Mouse (Mus musculus): ENCODE data around the gene Fam234a. TPM values are rescaled to one million over a fixed set of nuclear protein-coding genes. Genes with fewer than 3 reads are reported as not detected.

The Fam234a gene
- polyA plus RNA-seq, 1 experiment from 2014 or later: 48.1 TPM

DNA sequence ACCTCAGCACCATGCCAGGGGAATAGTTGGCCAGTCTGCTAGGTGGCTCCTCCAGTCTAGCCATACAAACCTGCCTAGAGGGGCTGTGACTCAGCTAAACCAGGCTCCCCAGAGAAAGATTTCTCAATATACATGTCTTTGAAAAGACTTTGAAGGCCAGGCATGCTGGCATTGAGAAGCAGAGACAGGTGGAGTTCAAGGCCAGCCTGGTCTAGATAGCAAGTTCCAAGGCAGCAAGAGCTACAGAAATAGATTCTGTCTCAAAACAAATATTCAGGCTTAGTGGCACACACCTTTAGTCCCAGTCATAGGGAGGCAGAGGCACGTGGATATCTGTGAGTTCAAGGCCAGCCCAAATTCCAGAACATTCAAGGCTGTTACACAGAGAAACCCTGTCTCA lies 37.6 kb downstream of the Fam234a start:
- Histone ChIP-seq H3K27me3 (ENCODE audit: control insufficient read depth, insufficient read depth, low read length) (peaks cover 35% of the 10 kb centered on the region), H3K4me2 (ENCODE audit: low read length) (no peak overlapping the region), H3K36me3 (ENCODE audit: control insufficient read depth, insufficient read depth, low read length) (no peaks in the 10 kb centered on the region), H3K9ac (ENCODE audit: low read length) (no peak overlapping the region), H3K4me3 (ENCODE audit: control insufficient read depth in 1 of 2, insufficient read depth in 1 of 2, low read depth in 1 of 2, low read length in 2 of 2) (no peak overlapping the region), H3K9me3 (ENCODE audit: control insufficient read depth, low read length) (no peaks in the 10 kb centered on the region), H3K27ac (replicated peaks in 1 of 2; ENCODE audit: control insufficient read depth in 1 of 2, insufficient read depth in 1 of 2, low read depth in 2 of 2, low read length in 2 of 2) (no peak overlapping the region), H3K4me1 (ENCODE audit: control insufficient read depth in 2 of 2, insufficient read depth in 2 of 2, low read length in 2 of 2) (peaks cover 0 to 8% of the 10 kb centered on the region in 2 experiments; a peak in 2 of 4 replicates)
- WGBS: 39% methylated on average over 1 of the region's 1 CpGs
- no peak for ATAC-seq (ENCODE audit: insufficient number of reproducible peaks, insufficient read depth, low FRiP score, low read depth)

DNA sequence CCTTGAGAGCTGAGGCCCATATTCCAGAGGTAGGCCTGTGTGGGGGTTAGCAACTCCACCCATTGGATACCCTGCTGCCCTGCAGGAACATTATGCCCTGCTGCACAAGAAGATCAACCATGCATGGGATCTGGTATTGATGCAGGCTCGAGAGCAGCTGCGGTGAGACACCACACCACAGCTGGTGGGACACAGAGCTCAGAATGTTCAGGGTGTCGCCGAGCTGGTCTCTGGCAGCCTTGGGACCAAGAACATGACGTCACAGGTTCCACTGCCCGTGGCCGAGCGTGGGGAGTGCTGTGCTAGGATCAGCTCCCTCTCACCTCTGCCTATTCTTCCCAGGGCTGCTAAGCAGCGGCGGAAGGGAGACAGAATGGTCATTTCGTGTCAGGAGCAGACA lies 39.3 kb downstream of the Fam234a start:
- no peak overlapping the region for H3K4me2 ChIP-seq (ENCODE audit: low read length)
- peaks cover 0 to 10% of the 10 kb centered on the region in 2 experiments; a peak in 2 of 4 replicates for H3K4me1 ChIP-seq (ENCODE audit: control insufficient read depth in 2 of 2, insufficient read depth in 2 of 2, low read length in 2 of 2)
- ATAC-seq (ENCODE audit: insufficient number of reproducible peaks, insufficient read depth, low FRiP score, low read depth): no peak
- 33% methylated on average over 11 of the region's 11 CpGs for WGBS
- H3K9ac ChIP-seq (ENCODE audit: low read length): no peak overlapping the region
- H3K4me3 ChIP-seq (ENCODE audit: control insufficient read depth in 1 of 2, insufficient read depth in 1 of 2, low read depth in 1 of 2, low read length in 2 of 2): no peak overlapping the region
- H3K9me3 ChIP-seq (ENCODE audit: control insufficient read depth, low read length): no peaks in the 10 kb centered on the region
- H3K36me3 ChIP-seq (ENCODE audit: control insufficient read depth, insufficient read depth, low read length): no peaks in the 10 kb centered on the region
- H3K27me3 ChIP-seq (ENCODE audit: control insufficient read depth, insufficient read depth, low read length): peaks cover 48% of the 10 kb centered on the region
- H3K27ac ChIP-seq (replicated peaks in 1 of 2; ENCODE audit: control insufficient read depth in 1 of 2, insufficient read depth in 1 of 2, low read depth in 2 of 2, low read length in 2 of 2): no peak overlapping the region

DNA sequence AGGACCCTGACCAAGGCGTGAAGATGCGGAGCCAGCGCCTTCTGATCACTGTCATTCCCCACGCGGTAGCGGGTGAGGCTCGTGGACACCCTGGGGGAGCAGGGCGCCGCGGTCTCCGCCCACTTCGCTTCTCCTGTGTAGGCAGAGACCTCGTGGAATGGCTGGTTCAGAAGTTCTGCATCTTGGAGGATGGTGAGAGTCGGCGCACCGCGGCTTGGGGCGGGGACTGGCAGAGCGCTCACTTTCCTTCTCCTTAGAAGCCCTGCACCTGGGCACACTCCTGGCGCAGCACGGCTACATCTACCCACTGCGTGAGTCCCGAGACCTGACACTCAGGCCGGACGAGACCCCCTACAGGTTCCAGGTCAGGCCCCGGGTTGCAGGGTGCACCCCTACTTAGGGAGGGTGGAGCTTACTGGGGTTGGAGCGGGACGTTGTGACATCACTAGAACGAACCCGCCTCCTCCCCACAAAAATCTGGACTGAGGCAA lies 40.7 kb downstream of the Fam234a start:
- H3K9me3 ChIP-seq (ENCODE audit: control insufficient read depth, low read length): no peaks in the 10 kb centered on the region
- peaks cover 56% of the 10 kb centered on the region for H3K27me3 ChIP-seq (ENCODE audit: control insufficient read depth, insufficient read depth, low read length)
- peak overlapping the region; percentile 97 for H3K4me2 ChIP-seq (ENCODE audit: low read length)
- no peak for ATAC-seq (ENCODE audit: insufficient number of reproducible peaks, insufficient read depth, low FRiP score, low read depth)
- H3K4me1 ChIP-seq (ENCODE audit: control insufficient read depth in 2 of 2, insufficient read depth in 2 of 2, low read length in 2 of 2): peaks cover 0 to 10% of the 10 kb centered on the region in 2 experiments; a peak in 2 of 4 replicates
- no peaks in the 10 kb centered on the region for H3K36me3 ChIP-seq (ENCODE audit: control insufficient read depth, insufficient read depth, low read length)
- 1% methylated on average over 29 of the region's 30 CpGs for WGBS
- peak overlapping the region; percentile 53 to 59 for H3K4me3 ChIP-seq (ENCODE audit: control insufficient read depth in 1 of 2, insufficient read depth in 1 of 2, low read depth in 1 of 2, low read length in 2 of 2)
- H3K9ac ChIP-seq (ENCODE audit: low read length): peak overlapping the region; percentile 57
- H3K27ac ChIP-seq (replicated peaks in 1 of 2; ENCODE audit: control insufficient read depth in 1 of 2, insufficient read depth in 1 of 2, low read depth in 2 of 2, low read length in 2 of 2): no peak overlapping the region

DNA sequence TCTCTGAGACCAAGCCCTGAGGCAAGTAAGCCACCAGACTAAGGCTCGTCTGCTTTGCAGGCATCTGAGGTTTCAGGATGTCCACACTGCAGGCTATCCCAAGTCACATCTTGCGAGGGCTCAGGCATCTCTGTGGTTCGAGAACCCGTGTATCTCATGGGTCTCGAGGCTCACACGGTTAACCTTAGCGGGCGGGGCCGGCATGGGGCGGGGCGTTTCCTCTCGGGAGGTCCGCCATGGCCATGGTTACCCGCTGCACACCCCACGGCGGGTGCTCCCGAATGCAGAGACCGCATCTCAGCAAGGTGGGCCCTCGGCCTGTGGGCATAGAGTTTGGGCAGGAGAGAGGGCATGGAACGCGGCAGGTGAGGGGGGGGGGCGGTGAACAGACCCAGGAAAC lies 41.3 kb downstream of the Fam234a start, which contains the start of gene Rgs11:
Rgs11 (plus strand) TSS at position 215 of the 400 bp plus-strand sequence.
- Histone ChIP-seq H3K4me2 (ENCODE audit: low read length) (peak within 1 kb of the TSS; percentile 97), H3K9me3 (ENCODE audit: control insufficient read depth, low read length) (no peaks in the 10 kb centered on the region), H3K9ac (ENCODE audit: low read length) (peak within 1 kb of the TSS; percentile 57), H3K27me3 (ENCODE audit: control insufficient read depth, insufficient read depth, low read length) (peaks cover 56% of the 10 kb centered on the region), H3K36me3 (ENCODE audit: control insufficient read depth, insufficient read depth, low read length) (peaks cover 3% of the 10 kb centered on the region; the same call in 1 of the 2 replicates), H3K27ac (replicated peaks in 1 of 2; ENCODE audit: control insufficient read depth in 1 of 2, insufficient read depth in 1 of 2, low read depth in 2 of 2, low read length in 2 of 2) (no peak within 1 kb of the TSS), H3K4me1 (ENCODE audit: control insufficient read depth in 2 of 2, insufficient read depth in 2 of 2, low read length in 2 of 2) (peaks cover 0 to 10% of the 10 kb centered on the region in 2 experiments; a peak in 2 of 4 replicates), H3K4me3 (ENCODE audit: control insufficient read depth in 1 of 2, insufficient read depth in 1 of 2, low read depth in 1 of 2, low read length in 2 of 2) (peak within 1 kb of the TSS; percentile 53 to 59)
- ATAC-seq (ENCODE audit: insufficient number of reproducible peaks, insufficient read depth, low FRiP score, low read depth): no peak
- WGBS: 2% methylated on average over 22 of the region's 22 CpGs

DNA sequence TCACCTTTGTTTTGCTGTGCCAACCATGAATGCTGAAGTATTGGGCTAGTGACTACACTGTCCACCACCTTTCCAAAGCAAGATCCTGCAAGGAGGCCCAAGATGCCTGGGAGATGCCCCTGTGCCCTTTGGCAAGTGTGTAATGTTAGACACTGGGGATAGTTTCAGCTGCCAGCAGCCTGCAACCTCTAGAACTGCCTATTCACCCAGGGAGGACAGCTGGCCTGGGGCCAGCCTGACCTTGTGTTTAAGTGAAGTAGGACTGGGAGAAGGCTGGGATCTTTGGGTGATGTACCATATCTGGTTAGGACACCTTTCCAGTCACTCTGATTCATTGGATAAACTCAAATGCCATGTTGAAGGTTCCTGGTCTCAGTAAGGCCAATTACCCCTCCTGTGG lies 42.0 kb downstream of the Fam234a start:
- no peak overlapping the region for H3K4me3 ChIP-seq (ENCODE audit: control insufficient read depth in 1 of 2, insufficient read depth in 1 of 2, low read depth in 1 of 2, low read length in 2 of 2)
- H3K4me1 ChIP-seq (ENCODE audit: control insufficient read depth in 2 of 2, insufficient read depth in 2 of 2, low read length in 2 of 2): peaks cover 0 to 10% of the 10 kb centered on the region in 2 experiments; a peak in 2 of 4 replicates
- no peak overlapping the region for H3K4me2 ChIP-seq (ENCODE audit: low read length)
- H3K27ac ChIP-seq (replicated peaks in 1 of 2; ENCODE audit: control insufficient read depth in 1 of 2, insufficient read depth in 1 of 2, low read depth in 2 of 2, low read length in 2 of 2): no peak overlapping the region
- peaks cover 56% of the 10 kb centered on the region for H3K27me3 ChIP-seq (ENCODE audit: control insufficient read depth, insufficient read depth, low read length)
- H3K9ac ChIP-seq (ENCODE audit: low read length): no peak overlapping the region
- peaks cover 9% of the 10 kb centered on the region for H3K36me3 ChIP-seq (ENCODE audit: control insufficient read depth, insufficient read depth, low read length)
- H3K9me3 ChIP-seq (ENCODE audit: control insufficient read depth, low read length): no peaks in the 10 kb centered on the region
- no peak for ATAC-seq (ENCODE audit: insufficient number of reproducible peaks, insufficient read depth, low FRiP score, low read depth)

DNA sequence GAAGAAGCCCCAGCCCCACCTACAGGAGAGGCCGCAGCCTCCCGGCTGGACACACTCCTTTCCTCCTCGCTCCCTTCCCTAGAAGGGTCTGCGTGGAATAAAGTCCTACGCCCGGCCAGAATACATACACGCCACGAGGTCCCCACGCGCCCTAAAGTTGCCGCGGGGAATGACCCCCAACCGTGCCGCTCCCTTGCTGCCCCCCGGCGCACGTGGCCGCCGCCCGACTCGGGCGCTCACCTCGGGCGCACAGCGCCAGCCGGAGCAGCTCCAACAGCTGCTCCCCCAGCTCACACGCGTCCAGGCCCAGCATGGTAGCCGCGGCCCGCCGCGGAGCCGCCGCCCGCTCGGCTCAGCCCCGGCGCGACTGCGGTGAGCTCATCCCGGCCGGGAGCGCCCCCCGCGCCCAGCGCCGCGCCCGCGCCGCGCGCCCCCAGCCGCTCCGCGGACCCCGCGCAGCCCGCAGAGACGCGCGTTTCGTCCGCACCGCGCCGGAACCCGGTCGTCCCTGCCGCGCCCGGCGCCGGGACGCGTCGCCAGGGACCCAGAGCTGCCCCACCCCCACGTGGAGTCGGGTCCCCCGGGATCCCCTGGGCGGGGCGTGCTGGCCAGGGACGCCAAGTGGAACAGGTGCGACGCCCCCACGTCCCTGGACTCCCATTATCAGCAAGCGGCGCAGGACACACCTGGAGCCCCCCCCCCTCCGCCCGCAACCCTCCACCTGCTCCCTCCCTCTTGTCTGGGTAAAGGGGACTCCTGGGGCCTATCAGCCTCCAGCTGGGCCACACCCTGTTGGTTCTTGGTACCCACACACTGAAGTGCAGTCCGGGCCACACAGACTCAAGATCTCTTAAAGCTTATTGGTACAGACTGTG lies 43.0 kb downstream of the Fam234a start:
- H3K27ac ChIP-seq (replicated peaks in 1 of 2; ENCODE audit: control insufficient read depth in 1 of 2, insufficient read depth in 1 of 2, low read depth in 2 of 2, low read length in 2 of 2): no peak overlapping the region
- peak overlapping the region; percentile 96 for H3K4me2 ChIP-seq (ENCODE audit: low read length)
- peaks cover 56% of the 10 kb centered on the region for H3K27me3 ChIP-seq (ENCODE audit: control insufficient read depth, insufficient read depth, low read length)
- no peaks in the 10 kb centered on the region for H3K9me3 ChIP-seq (ENCODE audit: control insufficient read depth, low read length)
- H3K9ac ChIP-seq (ENCODE audit: low read length): peak overlapping the region; percentile 67
- H3K4me1 ChIP-seq (ENCODE audit: control insufficient read depth in 2 of 2, insufficient read depth in 2 of 2, low read length in 2 of 2): peaks cover 0 to 10% of the 10 kb centered on the region in 2 experiments; a peak in 2 of 4 replicates
- no peak for ATAC-seq (ENCODE audit: insufficient number of reproducible peaks, insufficient read depth, low FRiP score, low read depth)
- H3K36me3 ChIP-seq (ENCODE audit: control insufficient read depth, insufficient read depth, low read length): peaks cover 18% of the 10 kb centered on the region
- peak overlapping the region; percentile 48 to 54 for H3K4me3 ChIP-seq (ENCODE audit: control insufficient read depth in 1 of 2, insufficient read depth in 1 of 2, low read depth in 1 of 2, low read length in 2 of 2)
- 1% methylated on average over 83 of the region's 92 CpGs for WGBS

DNA sequence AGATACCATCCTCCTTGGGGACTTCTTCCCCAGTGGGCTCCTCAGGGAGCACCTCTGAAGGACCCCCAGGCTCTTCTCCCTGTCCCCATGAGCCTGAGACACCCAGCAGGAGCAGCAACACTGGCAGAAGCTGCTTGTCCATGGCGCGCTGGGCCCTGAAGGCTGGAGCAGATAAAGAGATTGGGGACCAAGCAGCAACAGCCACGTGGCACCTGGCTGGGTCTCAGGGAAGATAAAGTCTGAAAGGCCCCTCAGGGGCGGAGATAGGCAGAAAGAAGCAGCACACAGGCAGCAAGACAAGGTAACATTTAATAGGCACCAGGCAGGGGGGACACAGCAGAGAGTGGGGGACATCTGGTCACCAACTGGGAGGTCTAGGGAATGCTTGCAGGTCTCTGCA lies 45.1 kb downstream of the Fam234a start, which contains the start of gene Pdia2:
Pdia2 (minus strand) TSS at position 196 of the 400 bp plus-strand sequence.
- no peak for ATAC-seq (ENCODE audit: insufficient number of reproducible peaks, insufficient read depth, low FRiP score, low read depth)
- Histone ChIP-seq H3K4me3 (ENCODE audit: control insufficient read depth in 1 of 2, insufficient read depth in 1 of 2, low read depth in 1 of 2, low read length in 2 of 2) (no peak within 1 kb of the TSS), H3K36me3 (ENCODE audit: control insufficient read depth, insufficient read depth, low read length) (peaks cover 40% of the 10 kb centered on the region), H3K9me3 (ENCODE audit: control insufficient read depth, low read length) (no peaks in the 10 kb centered on the region), H3K4me1 (ENCODE audit: control insufficient read depth in 2 of 2, insufficient read depth in 2 of 2, low read length in 2 of 2) (peaks cover 0 to 10% of the 10 kb centered on the region in 2 experiments; a peak in 2 of 4 replicates), H3K27me3 (ENCODE audit: control insufficient read depth, insufficient read depth, low read length) (peaks cover 46% of the 10 kb centered on the region), H3K4me2 (ENCODE audit: low read length) (no peak within 1 kb of the TSS), H3K9ac (ENCODE audit: low read length) (no peak within 1 kb of the TSS), H3K27ac (replicated peaks in 1 of 2; ENCODE audit: control insufficient read depth in 1 of 2, insufficient read depth in 1 of 2, low read depth in 2 of 2, low read length in 2 of 2) (no peak within 1 kb of the TSS)
- WGBS: 52% methylated on average over 4 of the region's 4 CpGs
